In the genomic region with DNA sequence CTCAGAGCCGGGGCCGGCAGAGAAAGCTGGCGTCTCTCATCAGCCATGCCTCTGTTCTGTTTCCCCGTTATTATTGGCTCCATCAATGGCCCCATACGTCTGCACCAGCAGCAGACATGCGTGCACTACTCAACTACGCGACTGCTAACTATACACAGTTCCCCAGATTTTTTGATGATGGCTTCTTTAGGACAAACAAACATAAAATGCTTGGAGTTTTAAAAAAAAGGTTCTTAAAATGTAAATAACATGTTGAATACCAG, we compare ENCODE assay signal across 18 mouse cellular contexts.
DNase-seq lines count a peak whose midpoint lies in the region; ATAC-seq and TF ChIP-seq lines count a peak whose summit lies in the region.
"Had no signal": no experiment of that assay in that cellular context is flagged by ENCODE, and none has a peak within 500 bp of the region (broad histone marks: within the 10 kb centered on the region; RNA-seq: fewer than 3 reads in every experiment).

No protein-coding gene starts in this region.

- no peak overlapping the region for H3K4me2 ChIP-seq in heart, embryonic 16.5 days (ENCODE audit: low read depth, low read length)
- H3K4me2 ChIP-seq in liver, embryonic 12.5 days, result no peak overlapping the region
- H3K4me2 ChIP-seq in intestine, embryonic 15.5 days (replicated peaks), result no peak overlapping the region
- H3K4me2 ChIP-seq in stomach, postnatal 0 days (replicated peaks; ENCODE audit: low read depth), result peak overlapping the region; percentile 36
- H3K4me2 ChIP-seq: forebrain, embryonic 12.5 days; hindbrain, embryonic 12.5 days; neural tube, embryonic 13.5 days had no signal

- no peak overlapping the region for H3K4me3 ChIP-seq in heart, embryonic 16.5 days (ENCODE audit: low read length)
- no peak overlapping the region for H3K4me3 ChIP-seq in liver, embryonic 12.5 days
- no peak overlapping the region for H3K4me3 ChIP-seq in intestine, embryonic 15.5 days (replicated peaks)
- H3K4me3 ChIP-seq in stomach, postnatal 0 days (ENCODE audit: low read depth, low read length), result no peak overlapping the region
- H3K4me3 ChIP-seq: forebrain, embryonic 12.5 days; hindbrain, embryonic 12.5 days; midbrain, embryonic 10.5 days; neural tube, embryonic 13.5 days had no signal

- no peak overlapping the region for H3K9ac ChIP-seq in heart, embryonic 16.5 days (ENCODE audit: low read length)
- H3K9ac ChIP-seq in liver, embryonic 12.5 days, result no peak overlapping the region
- no peak overlapping the region for H3K9ac ChIP-seq in intestine, embryonic 15.5 days
- no peak overlapping the region for H3K9ac ChIP-seq in stomach, postnatal 0 days (ENCODE audit: low read length)
- H3K9ac ChIP-seq: forebrain, embryonic 12.5 days; hindbrain, embryonic 12.5 days; neural tube, embryonic 13.5 days had no signal

- no peaks in the 10 kb centered on the region for H3K27me3 ChIP-seq in heart, embryonic 16.5 days (ENCODE audit: control insufficient read depth, insufficient read depth, low read length)
- H3K27me3 ChIP-seq in liver, embryonic 12.5 days (replicated peaks), result no peaks in the 10 kb centered on the region
- no peaks in the 10 kb centered on the region for H3K27me3 ChIP-seq in intestine, embryonic 15.5 days (replicated peaks)
- no peaks in the 10 kb centered on the region for H3K27me3 ChIP-seq in stomach, postnatal 0 days (ENCODE audit: control insufficient read depth, insufficient read depth, low read length)
- H3K27me3 ChIP-seq: forebrain, embryonic 12.5 days; hindbrain, embryonic 12.5 days; neural tube, embryonic 13.5 days had no signal

- peak overlapping the region; percentile 65 for H3K27ac ChIP-seq in heart, embryonic 16.5 days (ENCODE audit: low read length)
- peak overlapping the region; percentile 12; the same call in 1 of the 2 replicates for H3K27ac ChIP-seq in liver, embryonic 12.5 days
- no peak overlapping the region for H3K27ac ChIP-seq in intestine, embryonic 15.5 days
- no peak overlapping the region; the same call in 1 of the 2 replicates for H3K27ac ChIP-seq in stomach, postnatal 0 days (replicated peaks)
- H3K27ac ChIP-seq: forebrain, embryonic 12.5 days; hindbrain, embryonic 12.5 days; midbrain, embryonic 10.5 days; neural tube, embryonic 13.5 days had no signal

- 62% methylated on average over 8 of the region's 8 CpGs for WGBS in heart, embryonic 16.5 days
- 71% methylated on average over 8 of the region's 8 CpGs for WGBS in liver, embryonic 12.5 days (ENCODE audit: insufficient replicate concordance)
- WGBS in intestine, embryonic 15.5 days, result 59% methylated on average over 8 of the region's 8 CpGs
- 59% methylated on average over 8 of the region's 8 CpGs for WGBS in stomach, postnatal 0 days

- H3K9me3 ChIP-seq in heart, embryonic 16.5 days (replicated peaks; ENCODE audit: control insufficient read depth, low read length), result no peaks in the 10 kb centered on the region
- no peaks in the 10 kb centered on the region for H3K9me3 ChIP-seq in liver, embryonic 12.5 days (replicated peaks)
- H3K9me3 ChIP-seq in intestine, embryonic 15.5 days, result no peaks in the 10 kb centered on the region
- H3K9me3 ChIP-seq in stomach, postnatal 0 days (ENCODE audit: control insufficient read depth, low read length), result no peaks in the 10 kb centered on the region
- H3K9me3 ChIP-seq: forebrain, embryonic 12.5 days; G1E; hindbrain, embryonic 12.5 days; midbrain, embryonic 10.5 days; neural tube, embryonic 13.5 days had no signal

- no peak for TF ChIP-seq CTCF in stomach, postnatal 0 days (IDR thresholded peaks at IDR 0.05; ENCODE audit: low read depth)

- no peak for TF ChIP-seq EP300 in stomach, postnatal 0 days (optimal IDR thresholded peaks at IDR 0.05)

- H3K36me3 ChIP-seq in heart, embryonic 16.5 days (ENCODE audit: control insufficient read depth, insufficient read depth), result no peaks in the 10 kb centered on the region
- H3K36me3 ChIP-seq in liver, embryonic 12.5 days, result no peaks in the 10 kb centered on the region
- H3K36me3 ChIP-seq in intestine, embryonic 15.5 days, result no peaks in the 10 kb centered on the region
- H3K36me3 ChIP-seq in stomach, postnatal 0 days (ENCODE audit: control insufficient read depth, insufficient read depth, low read length), result no peaks in the 10 kb centered on the region
- H3K36me3 ChIP-seq: forebrain, embryonic 12.5 days; G1E; hindbrain, embryonic 12.5 days; midbrain, embryonic 10.5 days; neural tube, embryonic 13.5 days had no signal

- no peak for DNase-seq in heart, adult 18-20 months
- no peak for DNase-seq in liver
- DNase-seq in stomach, postnatal 0 days (ENCODE audit: low spot score), result no peak
- DNase-seq in left cerebral cortex, adult 9 months (ENCODE audit: low spot score in 2 of 2), result no peak
- DNase-seq: cerebellum, adult 11-12 months; cerebellum, postnatal 36 days; gastrocnemius, postnatal 36 days; kidney, postnatal 36 days; left cerebral cortex, postnatal 4 days; thymus, adult 2 months had no signal

- H3K4me1 ChIP-seq in heart, embryonic 16.5 days (ENCODE audit: control insufficient read depth, insufficient read depth, low read length), result no peaks in the 10 kb centered on the region
- no peaks in the 10 kb centered on the region for H3K4me1 ChIP-seq in liver, embryonic 12.5 days
- H3K4me1 ChIP-seq in intestine, embryonic 15.5 days (replicated peaks), result peaks cover 3% of the 10 kb centered on the region; the same call in 1 of the 2 replicates
- H3K4me1 ChIP-seq in stomach, postnatal 0 days (replicated peaks; ENCODE audit: control insufficient read depth, insufficient read depth), result peaks cover 2% of the 10 kb centered on the region; the same call in 1 of the 2 replicates
- H3K4me1 ChIP-seq: forebrain, embryonic 12.5 days; hindbrain, embryonic 12.5 days; midbrain, embryonic 10.5 days; neural tube, embryonic 13.5 days had no signal

- ATAC-seq in heart, embryonic 16.5 days (replicated peaks; ENCODE audit: extremely low read depth, insufficient read depth, low FRiP score), result no peak
- no peak for ATAC-seq in liver, embryonic 12.5 days
- ATAC-seq in intestine, embryonic 15.5 days, result 0 out of 2 replicates have a peak, but pooled peaks have one; percentile 43
- ATAC-seq in stomach, postnatal 0 days (ENCODE audit: low FRiP score, low TSS enrichment), result no peak; the same call in 1 of the 2 replicates

Comparison
In these comparisons a context has a peak if more than half of its experiments do, and no peak if none do; other contexts are left out.
1. H3K27ac ChIP-seq: peak in heart, embryonic 16.5 days (single experiment) and liver, embryonic 12.5 days (single experiment); none in intestine, embryonic 15.5 days (single experiment) and stomach, postnatal 0 days (single experiment).